Mouse (Mus musculus) stomach, postnatal 0 days (tissue): Measurements from ENCODE around the gene Mafg.

Source experiments
- CTCF ChIP-seq: IDR thresholded peaks from 2 replicates; pipeline ENCODE4 v1.5.1; 2016; ENCODE audit warnings: antibody characterized with exemption, low read depth, mild to moderate bottlenecking, moderate library complexity
- EP300 ChIP-seq: optimal IDR thresholded peaks from 2 replicates; pipeline ENCODE3; 2016; ENCODE audit warnings: antibody characterized with exemption

DNA sequence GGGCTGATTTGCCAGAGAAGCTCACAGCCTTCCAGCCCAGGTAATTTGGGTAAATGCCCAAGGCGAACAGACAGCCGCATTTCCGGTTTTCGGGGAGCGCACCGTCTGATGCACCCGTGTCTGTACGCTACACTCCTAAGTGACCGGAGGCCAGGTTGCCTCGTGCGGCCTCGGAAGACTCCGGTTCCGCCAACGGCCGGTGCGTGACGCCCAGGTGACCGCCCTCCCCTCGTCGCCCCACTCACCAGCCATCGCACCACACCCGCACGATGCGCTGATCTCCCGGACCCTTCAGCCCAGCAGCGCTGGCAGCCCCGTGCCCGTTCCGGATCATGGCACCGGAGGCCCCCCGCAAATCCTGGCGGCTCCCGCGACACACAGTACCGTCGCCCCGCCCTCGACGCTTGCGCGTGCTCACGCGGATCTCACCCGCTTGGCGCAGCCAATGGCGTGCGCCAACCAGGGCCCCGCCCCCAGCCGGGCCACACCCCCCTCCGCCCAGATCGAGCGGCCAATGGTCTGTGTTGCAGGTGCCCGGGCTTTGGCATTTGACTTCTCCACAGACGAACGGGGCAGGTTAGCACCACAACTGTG is 15.8 kb downstream of the Mafg start, which contains the start of gene Pcyt2:
- TF ChIP-seq EP300 (no peak), CTCF (no peak)
